Mouse (Mus musculus) ES-Bruce4 (cell line): ENCODE measurements around the gene Naaladl1. TPM values are rescaled to one million over a fixed set of nuclear protein-coding genes. Genes with fewer than 3 reads are reported as not detected.

ENCODE experiments used
- H3K27ac ChIP-seq: 2 replicates; pipeline ENCODE4 v1.5.1; 2012; ENCODE audit warnings: low read length, inconsistent platforms; ENCODE audit not compliant: insufficient read depth
- H3K27me3 ChIP-seq: 2 replicates; pipeline ENCODE4 v1.6.1; 2012; ENCODE audit warnings: mild to moderate bottlenecking, low read length, inconsistent platforms; ENCODE audit not compliant: control insufficient read depth, poor library complexity, insufficient read depth, severe bottlenecking
- H3K36me3 ChIP-seq: 2 replicates; pipeline ENCODE4 v1.6.1; 2012; ENCODE audit warnings: inconsistent platforms, mild to moderate bottlenecking, low read length, moderate library complexity; ENCODE audit not compliant: control insufficient read depth, poor library complexity, insufficient read depth, severe bottlenecking
- H3K4me1 ChIP-seq: one replicate; pipeline ENCODE4 v1.8.1; 2011; ENCODE audit warnings: low read length; ENCODE audit not compliant: control insufficient read depth, insufficient read depth
- H3K4me3 ChIP-seq: 2 replicates; pipeline ENCODE4 v1.5.1; 2011; ENCODE audit warnings: low read depth, mild to moderate bottlenecking, low read length
- H3K9ac ChIP-seq: 2 replicates; pipeline ENCODE4 v1.6.1; 2012; ENCODE audit warnings: low read depth, mild to moderate bottlenecking, inconsistent platforms; ENCODE audit not compliant: poor library complexity, severe bottlenecking
- H3K9me3 ChIP-seq: replicated peaks from 2 replicates; pipeline ENCODE4 v1.6.1; 2012; ENCODE audit warnings: mild to moderate bottlenecking, low read length, inconsistent platforms; ENCODE audit not compliant: control insufficient read depth, poor library complexity, insufficient read depth, severe bottlenecking
- CTCF ChIP-seq: IDR thresholded peaks from one replicate; pipeline ENCODE4 v1.8.1; 2011; ENCODE audit warnings: low read depth, low read length
- EP300 ChIP-seq: IDR thresholded peaks from 2 replicates; pipeline ENCODE4 v1.6.1; 2011; ENCODE audit warnings: low read depth, low read length; ENCODE audit not compliant: insufficient read depth
- POLR2A ChIP-seq: IDR thresholded peaks from one replicate; pipeline ENCODE4 v1.8.1; 2011; ENCODE audit warnings: low read length; ENCODE audit not compliant: insufficient read depth
- polyA plus RNA-seq: library from polyadenylated mRNA; stranded (reverse); fragments of >200 nt; gene quantifications from 2 replicates; pipeline ENCODE4 v1.2.4, GENCODE M21; 2011; ENCODE audit warnings: low read depth; ENCODE audit not compliant: missing spikeins, insufficient read depth, insufficient read length

Naaladl1 gene
- polyA plus RNA-seq, 1 experiment = 3.5 TPM

DNA sequence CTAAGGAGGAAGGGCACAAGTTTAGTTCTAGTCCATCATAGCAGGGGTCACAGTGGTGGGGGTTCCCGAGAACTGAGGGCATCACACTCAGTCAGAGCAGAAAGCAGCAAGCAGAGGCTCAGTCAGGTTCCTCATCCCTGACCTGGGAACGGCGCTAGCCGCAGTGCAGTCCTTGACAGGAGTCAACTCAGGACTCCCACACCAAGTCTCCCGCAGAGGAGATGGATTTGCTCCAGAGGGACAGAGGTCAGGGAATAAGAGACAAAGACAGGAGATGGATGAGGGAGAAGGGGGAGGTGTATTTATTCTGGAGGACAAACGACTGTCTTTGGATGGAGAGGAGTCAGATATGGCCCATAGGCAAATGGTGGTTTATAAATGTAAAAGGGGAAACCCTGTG is 7.5 kb downstream of the Naaladl1 start:
- Histone ChIP-seq H3K27ac (no peak overlapping the region), H3K9ac (no peak overlapping the region), H3K4me3 (no peak overlapping the region), H3K4me1 (no peaks in the 10 kb centered on the region), H3K9me3 (no peaks in the 10 kb centered on the region), H3K27me3 (no peaks in the 10 kb centered on the region), H3K36me3 (peaks cover 14% of the 10 kb centered on the region)
- no peak for TF ChIP-seq EP300

DNA sequence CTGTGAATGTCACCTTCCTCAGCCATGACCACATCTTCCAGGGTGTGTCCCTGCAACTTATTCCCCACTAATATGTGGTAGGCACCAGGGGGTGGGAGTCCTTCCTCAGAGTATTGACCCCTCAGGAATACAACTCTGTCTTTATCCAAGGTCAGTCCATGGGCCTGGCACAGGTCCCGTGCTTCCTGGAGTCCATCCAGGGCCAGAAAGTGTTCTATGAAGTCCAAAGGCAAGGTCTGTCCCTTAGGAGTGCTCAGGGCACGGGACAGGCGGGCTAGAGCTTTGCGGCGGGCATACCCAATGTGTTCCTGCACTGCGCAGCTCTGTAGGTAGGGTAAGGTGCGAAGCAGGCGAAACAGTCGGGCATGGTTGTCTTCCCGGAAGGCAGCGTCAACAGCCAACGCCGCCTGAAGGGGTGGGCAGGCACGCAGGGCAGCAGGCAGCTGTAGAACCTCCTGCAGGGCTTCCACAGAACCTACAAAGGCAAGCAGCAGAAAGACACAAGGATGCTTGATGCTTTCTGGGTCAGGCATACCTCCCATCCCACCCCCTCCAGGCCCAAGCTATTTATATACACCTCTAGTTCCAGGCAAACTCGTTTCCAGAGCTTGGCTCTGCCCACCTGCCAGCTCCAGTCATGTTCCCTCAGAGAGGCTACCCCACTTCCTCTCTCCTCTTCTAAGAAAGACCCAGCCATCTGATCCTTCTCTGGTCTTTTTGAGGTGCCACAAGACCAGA is 10.7 kb downstream of the Naaladl1 start:
- TF ChIP-seq POLR2A (no peak), CTCF (no peak), EP300 (no peak)
- Histone ChIP-seq H3K27me3 (no peaks in the 10 kb centered on the region), H3K4me3 (no peak overlapping the region), H3K9ac (0 out of 2 replicates have a peak overlapping the region, but pooled peaks have one; percentile 86), H3K4me1 (peaks cover 2% of the 10 kb centered on the region), H3K27ac (no peak overlapping the region), H3K9me3 (no peaks in the 10 kb centered on the region), H3K36me3 (peaks cover 14% of the 10 kb centered on the region)

DNA sequence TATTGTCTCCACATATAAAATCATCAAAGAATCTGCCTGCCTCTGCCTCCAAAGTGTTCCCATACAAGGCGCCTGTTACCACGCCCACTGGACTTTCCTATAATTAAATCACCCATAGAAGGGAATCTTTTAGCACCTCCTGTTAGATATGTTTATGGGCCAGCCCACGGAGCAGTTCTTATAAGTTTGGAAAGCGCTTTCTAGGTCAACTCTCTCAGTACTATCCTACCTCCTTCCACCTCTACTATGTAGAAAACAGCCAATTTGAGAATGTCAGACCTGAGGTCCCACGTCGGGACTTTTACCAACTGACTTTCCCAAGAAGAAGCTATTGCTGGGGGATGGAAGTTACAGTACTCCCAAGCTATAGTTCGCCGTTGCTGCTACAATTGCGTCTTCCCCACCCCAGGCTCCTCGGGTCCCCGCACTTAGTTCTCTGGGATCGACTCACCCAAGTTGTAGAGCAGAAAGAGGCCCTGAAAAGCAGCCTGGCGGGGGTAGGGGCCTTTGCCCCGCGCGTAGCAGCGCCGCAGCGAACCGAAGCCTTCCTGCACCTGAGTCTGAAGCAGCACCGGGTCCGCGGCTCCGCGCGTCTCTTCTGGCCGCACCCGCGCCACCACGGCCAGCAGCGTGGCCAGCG is 11.9 kb downstream of the Naaladl1 start:
- Histone ChIP-seq H3K4me1 (peaks cover 2% of the 10 kb centered on the region), H3K36me3 (peaks cover 14% of the 10 kb centered on the region), H3K27ac (peak overlapping the region; percentile 44), H3K4me3 (peak overlapping the region; percentile 80), H3K27me3 (no peaks in the 10 kb centered on the region), H3K9me3 (no peaks in the 10 kb centered on the region), H3K9ac (peak overlapping the region; percentile 86)
- no peak for TF ChIP-seq CTCF
- TF ChIP-seq EP300 = no peak
- TF ChIP-seq POLR2A = no peak

DNA sequence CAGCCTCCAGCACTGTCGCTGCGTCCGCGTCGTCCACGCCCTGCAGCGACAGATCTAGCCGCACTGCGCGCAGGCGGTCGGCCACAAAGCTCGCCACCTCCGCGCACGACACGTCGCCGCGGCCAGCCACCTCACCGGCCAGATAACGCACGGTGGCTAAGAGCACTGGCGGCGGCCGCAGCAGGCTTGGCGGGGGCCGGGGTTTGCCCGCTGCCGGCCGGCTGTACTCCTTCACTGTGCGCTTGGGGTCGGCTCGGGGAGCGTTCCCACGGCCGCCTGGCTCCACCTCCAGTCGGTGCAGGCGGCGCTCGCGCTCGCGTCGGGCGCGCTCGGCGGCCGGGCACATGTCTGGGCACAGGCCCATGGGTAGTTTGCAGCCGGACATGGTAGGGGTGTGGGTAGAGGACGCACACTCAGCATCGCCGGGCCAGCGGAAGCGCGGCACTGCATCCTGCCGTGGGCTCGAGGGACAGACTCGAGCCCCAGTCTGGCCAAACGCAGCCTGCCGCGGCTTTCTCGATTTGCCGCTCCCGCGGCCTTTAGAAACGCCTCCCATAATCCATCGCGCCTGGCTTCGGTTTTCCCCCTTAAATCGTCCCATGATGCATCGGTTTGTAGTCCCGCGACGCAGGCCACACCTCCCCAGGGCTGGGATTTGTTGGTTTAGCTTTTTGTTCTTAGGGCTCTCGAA is 12.5 kb downstream of the Naaladl1 start, which contains the start of gene Sac3d1:
TSS of gene Sac3d1 (minus strand) at position 665 of the 691 bp plus-strand sequence.
- H3K9ac ChIP-seq = peak within 1 kb of the TSS; percentile 86
- H3K9me3 ChIP-seq = no peaks in the 10 kb centered on the region
- H3K4me1 ChIP-seq = peaks cover 2% of the 10 kb centered on the region
- TF ChIP-seq POLR2A (peak; percentile 76), CTCF (no peak), EP300 (no peak)
- no peaks in the 10 kb centered on the region for H3K27me3 ChIP-seq
- peak within 1 kb of the TSS; percentile 80 for H3K4me3 ChIP-seq
- H3K36me3 ChIP-seq = peaks cover 14% of the 10 kb centered on the region
- H3K27ac ChIP-seq = peak within 1 kb of the TSS; percentile 72

DNA sequence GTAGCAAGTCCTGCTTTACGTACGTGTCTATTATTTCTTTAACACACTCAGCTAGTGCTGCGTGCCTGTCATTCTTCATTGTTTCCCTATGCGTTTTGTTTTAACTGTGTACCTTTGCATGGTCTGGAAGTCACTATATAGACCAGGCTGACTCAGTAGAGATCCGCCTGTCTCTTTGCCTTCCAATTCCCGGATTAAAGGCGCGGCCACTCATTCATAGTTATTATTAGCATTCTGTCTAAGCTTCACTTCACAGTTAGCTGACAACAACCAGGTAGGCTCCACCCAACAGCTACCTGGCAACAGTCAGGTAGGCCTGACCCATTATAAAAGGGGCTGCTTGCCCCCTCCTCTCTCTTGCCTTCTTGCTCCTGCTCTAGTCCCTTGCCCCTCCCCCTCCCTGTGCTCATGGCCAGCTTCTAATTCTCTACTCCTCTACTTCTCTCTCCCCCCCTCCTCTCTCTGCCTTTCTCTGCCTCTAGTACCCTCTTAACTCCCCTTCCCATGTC is 13.1 kb downstream of the Naaladl1 start:
- Histone ChIP-seq H3K4me1 (peaks cover 2% of the 10 kb centered on the region), H3K9ac (peak overlapping the region; percentile 86; the same call in 1 of the 2 replicates), H3K9me3 (no peaks in the 10 kb centered on the region), H3K27ac (peak overlapping the region; percentile 72), H3K4me3 (peak overlapping the region; percentile 57), H3K36me3 (peaks cover 14% of the 10 kb centered on the region), H3K27me3 (no peaks in the 10 kb centered on the region)
- no peak for TF ChIP-seq EP300

DNA sequence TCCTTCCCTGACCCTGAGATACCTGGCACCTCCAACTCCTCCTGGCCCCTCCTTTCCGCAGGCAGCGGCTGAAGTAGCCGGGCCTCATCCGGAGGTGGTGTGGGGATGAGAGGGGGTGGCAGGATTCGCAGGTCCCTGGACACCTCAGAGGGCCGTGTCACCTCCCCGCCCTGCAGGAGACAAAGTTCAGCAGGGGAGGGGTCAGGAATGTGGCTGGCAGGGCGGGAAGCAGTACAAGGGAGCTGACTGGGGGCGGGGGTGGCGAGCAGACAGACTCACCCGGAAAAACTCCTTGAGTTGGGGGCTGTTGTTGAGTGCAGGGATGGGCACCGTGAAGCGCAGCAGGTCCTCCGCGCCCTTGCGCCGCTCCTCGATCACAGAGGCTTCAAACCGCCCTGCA is 16.2 kb downstream of the Naaladl1 start:
- Histone ChIP-seq H3K27me3 (no peaks in the 10 kb centered on the region), H3K4me1 (peaks cover 2% of the 10 kb centered on the region), H3K9ac (no peak overlapping the region), H3K9me3 (no peaks in the 10 kb centered on the region), H3K4me3 (peak overlapping the region; percentile 19), H3K36me3 (no peaks in the 10 kb centered on the region), H3K27ac (no peak overlapping the region)
- no peak for TF ChIP-seq CTCF
- no peak for TF ChIP-seq EP300
- TF ChIP-seq POLR2A = no peak
